Mouse (Mus musculus) adrenal gland, adult 10 weeks (tissue): ENCODE measurements around the gene Cers5. TPM values are rescaled to one million over a fixed set of nuclear protein-coding genes. Genes with fewer than 3 reads are reported as not detected.

ENCODE experiments used
- polyA plus RNA-seq: library from polyadenylated mRNA; stranded (reverse); fragments of 350-450 nt; fragmentation: Illumina TruSeq; extraction: RNeasy Lipid Tissue Mini Kit (QIAGEN cat#74804); gene quantifications from one replicate; pipeline ENCODE4 v1.2.3, GENCODE M21; 2014; ENCODE audit warnings: low read depth, low replicate concordance

Gene Cers5
- 77.7 TPM for polyA plus RNA-seq

DNA sequence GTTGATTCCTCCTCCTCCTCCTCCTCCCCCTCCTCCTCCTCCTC is at the start of gene Cers5:
TSS of gene Cers5 (minus strand) at position 5 of the 44 bp plus-strand sequence.

DNA sequence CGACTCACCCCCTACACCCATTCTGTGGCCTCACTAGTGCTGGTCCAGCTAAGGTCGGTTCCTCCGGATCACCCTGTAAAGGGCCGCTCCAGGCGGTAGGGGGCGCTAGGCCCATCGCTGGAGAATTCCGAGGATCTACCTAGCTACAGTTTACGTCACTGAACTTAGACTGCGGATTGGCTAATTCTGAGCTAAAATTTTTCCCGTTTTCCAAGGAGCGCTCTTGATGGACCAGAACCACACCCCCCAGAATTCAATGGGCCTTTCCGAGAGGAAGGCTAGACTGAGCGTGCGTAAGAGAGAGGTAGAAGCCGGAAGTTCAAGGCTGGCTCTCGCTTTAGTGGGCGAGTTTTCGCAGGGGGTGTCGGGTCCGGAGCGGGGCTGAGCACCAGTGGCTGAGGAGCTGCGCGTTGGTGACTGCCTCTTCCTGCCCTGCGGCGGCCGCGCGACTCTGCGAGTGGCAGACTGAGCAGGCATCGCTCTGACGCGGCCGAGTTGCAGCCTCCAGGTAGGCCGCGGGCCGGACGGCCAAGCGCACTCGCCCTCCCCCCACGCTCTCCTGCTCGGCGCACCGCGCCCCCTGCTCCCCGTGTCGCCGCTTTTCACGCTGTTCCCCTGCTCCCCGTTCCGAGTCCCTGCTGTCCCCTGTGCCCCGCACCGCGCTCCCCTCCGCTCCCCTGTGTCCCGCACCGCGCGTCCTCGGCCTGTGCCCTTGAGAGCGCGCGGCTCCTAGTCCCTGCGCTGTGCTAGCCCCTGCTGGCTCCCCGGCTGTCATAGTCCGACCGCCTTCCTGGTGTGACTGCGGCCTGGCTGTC is 47.1 kb downstream of the Cers5 start, which contains the start of gene Cox14:
TSS of gene Cox14 (plus strand) at position 278 of the 815 bp plus-strand sequence.

DNA sequence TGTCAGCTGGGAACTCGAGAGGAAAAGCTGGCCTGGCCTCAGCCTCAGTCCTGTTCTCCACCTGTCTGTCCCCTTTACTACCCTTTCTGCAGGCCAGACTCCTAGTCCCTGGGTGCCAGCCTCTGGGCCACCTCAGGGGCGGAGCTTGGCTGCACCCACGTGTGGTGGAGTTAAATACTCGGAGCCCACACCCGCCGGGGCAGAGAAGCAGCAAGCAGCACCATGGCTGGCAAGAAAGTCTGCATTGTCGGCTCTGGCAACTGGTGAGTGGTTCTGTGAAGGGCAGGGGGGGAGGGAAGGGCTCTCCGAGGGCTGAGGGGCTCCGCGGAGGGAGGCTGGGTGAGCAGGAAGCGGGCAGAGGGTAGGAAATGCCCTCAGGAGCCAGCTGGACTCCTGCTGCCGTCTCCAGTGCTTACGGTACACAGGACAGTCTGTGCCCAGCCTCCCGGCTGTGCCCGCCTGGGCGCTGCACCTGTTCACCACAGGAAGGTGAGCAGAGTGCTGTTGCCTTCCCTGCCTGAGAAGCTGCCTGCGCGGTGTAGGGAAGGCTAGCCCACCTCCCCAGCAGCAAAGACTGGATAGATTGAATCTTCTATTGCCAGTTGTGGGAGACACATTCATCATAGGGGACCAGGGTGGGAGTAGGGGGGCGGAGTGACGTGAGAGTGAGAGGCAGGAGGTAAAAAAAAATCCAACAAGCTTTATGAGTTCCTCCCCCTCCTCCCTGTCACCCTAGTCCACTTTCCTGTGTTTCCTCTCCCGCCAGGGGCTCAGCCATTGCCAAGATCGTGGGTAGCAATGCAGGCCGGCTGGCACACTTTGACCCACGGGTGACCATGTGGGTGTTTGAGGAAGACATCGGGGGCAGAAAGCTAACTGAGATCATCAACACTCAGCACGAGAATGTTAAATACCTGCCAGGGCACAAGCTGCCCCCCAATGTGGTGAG is 55.0 kb downstream of the Cers5 start, which contains the start of gene Gpd1:
TSS of gene Gpd1 (plus strand) at position 130 of the 949 bp plus-strand sequence.

DNA sequence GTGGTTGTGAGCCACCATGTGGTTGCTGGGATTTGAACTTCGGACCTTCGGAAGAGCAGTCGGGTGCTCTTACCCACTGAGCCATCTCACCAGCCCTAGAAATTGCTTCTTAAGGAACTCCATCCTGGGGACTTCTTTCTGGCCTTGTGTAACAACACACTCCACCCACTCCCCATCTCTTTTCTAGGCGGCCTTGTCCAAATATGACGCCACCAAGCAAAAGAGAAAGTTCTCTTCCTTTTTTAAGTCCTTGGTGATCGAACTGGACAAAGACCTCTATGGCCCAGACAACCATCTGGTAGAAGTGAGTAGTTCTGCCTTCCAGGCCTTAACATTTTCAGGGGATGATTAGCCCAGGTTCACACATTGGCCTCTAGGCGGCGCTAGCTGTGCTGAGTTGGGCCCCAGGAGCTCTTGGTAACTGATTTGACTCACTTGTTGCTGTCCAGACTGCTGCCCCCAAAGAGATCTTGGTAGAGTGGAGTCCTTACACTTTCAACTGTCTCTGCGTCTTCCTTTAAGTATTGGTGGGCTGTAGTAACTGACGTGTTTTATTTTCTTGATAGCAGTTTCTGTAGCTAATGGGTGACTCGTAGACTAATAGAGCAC is 67.1 kb downstream of the Cers5 start, which contains the start of gene Gm17349:
TSS of gene Gm17349 (minus strand) at position 51 of the 609 bp plus-strand sequence.

DNA sequence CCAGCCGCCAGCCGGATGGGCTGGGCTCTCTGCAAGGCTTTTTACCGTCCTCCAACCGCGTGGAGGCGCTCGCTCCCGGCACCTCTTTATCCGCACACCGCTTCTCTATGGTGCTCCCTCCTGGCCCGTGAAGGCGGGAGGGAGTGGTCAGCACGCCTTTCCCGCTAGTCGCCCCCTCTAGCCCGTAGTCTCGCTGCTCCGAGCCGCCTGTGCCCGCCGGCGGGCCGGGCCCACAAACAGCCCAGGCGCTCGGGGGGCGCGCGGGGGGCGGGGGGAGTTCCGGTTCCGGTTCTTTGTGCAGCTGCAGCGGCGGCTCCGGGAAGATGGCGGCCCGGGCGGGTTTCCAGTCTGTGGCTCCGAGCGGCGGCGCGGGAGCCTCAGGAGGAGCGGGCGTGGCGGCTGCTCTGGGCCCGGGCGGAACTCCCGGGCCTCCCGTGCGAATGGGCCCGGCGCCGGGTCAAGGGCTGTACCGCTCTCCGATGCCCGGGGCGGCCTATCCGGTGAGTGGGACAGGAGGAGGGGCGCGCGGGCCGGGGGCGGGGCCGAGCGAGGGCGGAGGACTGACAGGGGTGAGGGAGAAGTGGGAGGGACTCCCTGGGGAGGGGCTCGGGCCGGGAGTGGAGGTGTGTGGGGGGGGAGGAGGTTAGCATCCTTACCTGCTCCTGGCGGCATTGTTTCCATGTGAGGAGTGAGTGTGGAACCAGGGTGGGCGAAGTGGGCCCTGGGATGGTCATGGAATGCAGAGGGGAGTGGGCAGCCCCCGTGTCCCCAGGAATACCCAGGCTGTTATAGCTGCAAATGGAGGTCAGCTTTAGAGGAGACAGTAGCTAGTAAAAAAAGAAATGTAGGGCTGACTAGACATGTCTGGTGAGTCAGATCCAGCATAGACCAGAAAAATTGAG is 70.4 kb downstream of the Cers5 start, which contains the start of gene Smarcd1:
TSS of gene Smarcd1 (plus strand) at position 131 of the 902 bp plus-strand sequence.

Other genes with a start within 250 kb of the Cers5 start
- 2.4 TPM for gene Faim2, start 244.7 kb downstream of the Cers5 start, polyA plus RNA-seq
- gene Aqp2, start 193.8 kb downstream of the Cers5 start, polyA plus RNA-seq: not detected
- not detected for gene Aqp5, start 182.1 kb downstream of the Cers5 start, polyA plus RNA-seq
- not detected for gene Aqp6, start 171.5 kb downstream of the Cers5 start, polyA plus RNA-seq
- gene Racgap1, start 121.2 kb downstream of the Cers5 start, polyA plus RNA-seq: 6.4 TPM
- 0.29 TPM for gene Asic1, start 102.5 kb downstream of the Cers5 start, polyA plus RNA-seq
- gene Smarcd1, start 70.8 kb downstream of the Cers5 start, polyA plus RNA-seq: 10.0 TPM
- gene Gm17349, start 67.4 kb downstream of the Cers5 start, polyA plus RNA-seq: not detected
- gene Gpd1, start 55.4 kb downstream of the Cers5 start, polyA plus RNA-seq: 18.1 TPM
- gene Cox14, start 47.3 kb downstream of the Cers5 start, polyA plus RNA-seq: 50.7 TPM
- gene Lima1, start 102.6 kb upstream of the Cers5 start, polyA plus RNA-seq: 33.5 TPM
- 0.06 TPM for gene Fam186a, start 194.2 kb upstream of the Cers5 start, polyA plus RNA-seq
- 132 TPM for gene Larp4, start 197.2 kb upstream of the Cers5 start, polyA plus RNA-seq